Mouse (Mus musculus): ENCODE results near the gene Oosp1.

The Oosp1 gene

DNA sequence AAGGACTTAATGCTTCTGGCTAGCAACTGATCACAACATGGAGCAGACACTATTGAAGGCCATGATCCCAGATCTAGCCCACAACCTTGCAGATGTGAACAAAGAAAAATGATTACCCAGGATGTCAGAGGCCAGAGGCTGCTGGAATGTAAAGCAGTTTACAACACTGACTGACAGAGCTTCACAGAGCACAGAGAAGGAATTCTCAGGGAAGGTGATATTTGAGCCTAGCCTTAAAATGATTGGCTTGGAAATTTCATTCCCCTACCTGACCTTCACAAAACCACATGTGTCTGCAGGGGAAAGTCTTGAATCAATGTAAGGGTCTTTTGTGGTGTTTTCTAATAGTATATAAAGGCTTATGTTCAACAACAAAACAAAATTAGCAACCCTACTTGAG, 66.2 kb downstream of the Oosp1 start:
- ATAC-seq (ENCODE audit: insufficient number of reproducible peaks, low FRiP score, low TSS enrichment) = no peak

DNA sequence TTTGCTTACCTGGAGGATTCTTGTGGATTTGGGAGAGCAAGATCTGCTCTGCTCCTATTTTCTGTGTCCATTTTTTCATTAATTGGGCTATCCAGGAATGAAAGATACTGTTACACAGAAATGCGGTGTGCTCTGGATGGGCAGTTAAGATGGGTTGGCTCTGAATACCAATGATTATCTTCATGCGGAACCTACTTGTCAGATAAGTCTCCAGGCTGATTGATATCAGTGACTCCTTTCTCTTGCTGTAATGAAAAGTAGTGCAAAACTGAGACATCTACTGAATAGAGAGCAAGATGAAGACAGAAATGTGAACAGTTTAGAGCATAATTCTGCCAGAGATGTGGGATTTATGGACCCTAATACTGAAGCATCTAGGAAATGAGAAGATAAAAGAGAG, 67.4 kb downstream of the Oosp1 start, which contains the start of gene Ms4a2:
Ms4a2 (minus strand) TSS at position 169 of the 400 bp plus-strand sequence.
- no peak for ATAC-seq (ENCODE audit: insufficient number of reproducible peaks, low FRiP score, low TSS enrichment)

DNA sequence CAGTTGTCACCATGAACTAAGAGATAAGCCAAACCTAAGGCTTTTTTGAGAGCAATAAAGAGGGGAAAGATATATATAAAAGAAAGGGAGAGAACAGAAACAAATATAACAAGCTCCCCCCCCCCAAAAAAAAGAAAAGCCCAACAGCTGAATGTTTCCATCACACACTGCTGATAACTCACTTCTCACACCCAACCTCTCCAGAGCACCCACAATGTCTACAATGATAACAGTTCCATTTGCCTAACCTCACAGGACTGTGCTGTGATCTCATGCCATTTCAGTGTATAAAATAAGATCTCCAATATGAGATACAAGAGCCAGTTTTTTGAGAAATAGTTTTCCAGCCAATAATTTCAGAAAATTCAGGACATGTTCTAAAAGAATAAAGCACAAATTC, 73.0 kb downstream of the Oosp1 start:
- no peak for ATAC-seq (ENCODE audit: insufficient number of reproducible peaks, low FRiP score, low TSS enrichment)

Data from cerebellum, adult (tissue).